ENCODE assay signal across 20 mouse cellular contexts in genomic region chr12:98180235-98180800, GRCm38 (mm10).
A peak's percentile ranks its signal among the peaks of the same experiment; 100 is the strongest.
DNase-seq lines count a peak whose midpoint lies in the region; ATAC-seq and TF ChIP-seq lines count a peak whose summit lies in the region.
"Had no signal": no experiment of that assay in that cellular context is flagged by ENCODE, and none has a peak within 500 bp of the region (broad histone marks: within the 10 kb centered on the region; RNA-seq: fewer than 3 reads in every experiment).

No protein-coding gene starts in this region.

- DNase-seq in cerebellum, postnatal 10 days: peak; percentile 31 to 45
- DNase-seq in cerebellum, adult 8-10 months: no peak
- peak; percentile 13 for DNase-seq in hindbrain, embryonic 11.5 days (ENCODE audit: low spot score)
- DNase-seq in hindbrain, embryonic 14.5 days (ENCODE audit: low spot score): no peak
- no peak for DNase-seq in midbrain, postnatal 0 days (ENCODE audit: low spot score)
- DNase-seq in midbrain, embryonic 14.5 days: no peak
- no peak for DNase-seq in gastrocnemius, adult 18-20 months (ENCODE audit: low spot score)
- DNase-seq: adrenal gland, postnatal 36 days; B cell, adult 2 months; gastrocnemius, postnatal 14 days; lung, postnatal 36 days; spleen, adult 18-20 months had no signal

- H3K4me1 ChIP-seq in hindbrain, embryonic 11.5 days (replicated peaks; ENCODE audit: control insufficient read depth, insufficient read depth, low read length): no peaks in the 10 kb centered on the region; the same call in 1 of the 2 replicates
- H3K4me1 ChIP-seq in hindbrain, embryonic 14.5 days (replicated peaks; ENCODE audit: control insufficient read depth, insufficient read depth, low read length): 0 out of 2 replicates have a peak, but pooled peaks cover 5% of the 10 kb centered on the region
- no peaks in the 10 kb centered on the region for H3K4me1 ChIP-seq in midbrain, postnatal 0 days (ENCODE audit: insufficient read depth, low read length)
- no peaks in the 10 kb centered on the region for H3K4me1 ChIP-seq in midbrain, embryonic 14.5 days (ENCODE audit: control insufficient read depth, insufficient read depth, low read length)

- H3K27me3 ChIP-seq in hindbrain, embryonic 11.5 days (ENCODE audit: control insufficient read depth, insufficient read depth, low read length): no peaks in the 10 kb centered on the region
- H3K27me3 ChIP-seq in hindbrain, embryonic 14.5 days (ENCODE audit: control insufficient read depth, insufficient read depth, low read length): 0 out of 2 replicates have a peak, but pooled peaks cover 3% of the 10 kb centered on the region
- H3K27me3 ChIP-seq in midbrain, postnatal 0 days (ENCODE audit: insufficient read depth, low read length): no peaks in the 10 kb centered on the region
- H3K27me3 ChIP-seq in midbrain, embryonic 14.5 days (ENCODE audit: control insufficient read depth, insufficient read depth, low read length): no peaks in the 10 kb centered on the region
- H3K27me3 ChIP-seq: midbrain, embryonic 15.5 days had no signal

- WGBS in hindbrain, embryonic 11.5 days: 92% methylated on average over 16 of the region's 16 CpGs
- WGBS in hindbrain, embryonic 14.5 days: 94% methylated on average over 16 of the region's 16 CpGs
- 96% methylated on average over 16 of the region's 16 CpGs for WGBS in midbrain, postnatal 0 days
- WGBS in midbrain, embryonic 14.5 days: 96% methylated on average over 16 of the region's 16 CpGs

- H3K4me3 ChIP-seq in hindbrain, embryonic 11.5 days (ENCODE audit: low read depth, low read length): no peak overlapping the region
- no peak overlapping the region for H3K4me3 ChIP-seq in hindbrain, embryonic 14.5 days (replicated peaks; ENCODE audit: low read length)
- H3K4me3 ChIP-seq in midbrain, postnatal 0 days (ENCODE audit: low read depth, low read length): no peak overlapping the region
- H3K4me3 ChIP-seq in midbrain, embryonic 14.5 days (replicated peaks; ENCODE audit: low read depth, low read length): no peak overlapping the region
- H3K4me3 ChIP-seq: forebrain, embryonic 10.5 days; heart, embryonic 13.5 days; limb, embryonic 12.5 days; midbrain, embryonic 15.5 days had no signal

- no peak overlapping the region for H3K4me2 ChIP-seq in hindbrain, embryonic 11.5 days (replicated peaks; ENCODE audit: low read depth, low read length)
- H3K4me2 ChIP-seq in hindbrain, embryonic 14.5 days (replicated peaks): no peak overlapping the region
- no peak overlapping the region for H3K4me2 ChIP-seq in midbrain, postnatal 0 days (ENCODE audit: low read depth, low read length, poor library complexity, severe bottlenecking)
- no peak overlapping the region for H3K4me2 ChIP-seq in midbrain, embryonic 14.5 days (ENCODE audit: low read length)
- H3K4me2 ChIP-seq: heart, embryonic 13.5 days; limb, embryonic 12.5 days; midbrain, embryonic 15.5 days had no signal

- peak; percentile 29 for TF ChIP-seq CTCF in midbrain, postnatal 0 days (IDR thresholded peaks at IDR 0.05)

- no peaks in the 10 kb centered on the region for H3K36me3 ChIP-seq in hindbrain, embryonic 11.5 days (ENCODE audit: control insufficient read depth, insufficient read depth, low read length)
- H3K36me3 ChIP-seq in hindbrain, embryonic 14.5 days (replicated peaks; ENCODE audit: control insufficient read depth, insufficient read depth): no peaks in the 10 kb centered on the region
- H3K36me3 ChIP-seq in midbrain, postnatal 0 days (ENCODE audit: insufficient read depth, low read length): no peaks in the 10 kb centered on the region
- no peaks in the 10 kb centered on the region for H3K36me3 ChIP-seq in midbrain, embryonic 14.5 days (ENCODE audit: control insufficient read depth, insufficient read depth, low read length)
- H3K36me3 ChIP-seq: forebrain, embryonic 10.5 days; heart, embryonic 13.5 days; limb, embryonic 12.5 days; midbrain, embryonic 15.5 days had no signal

- no peak overlapping the region for H3K27ac ChIP-seq in hindbrain, embryonic 11.5 days (ENCODE audit: low read depth, low read length)
- H3K27ac ChIP-seq in hindbrain, embryonic 14.5 days: no peak overlapping the region
- no peak overlapping the region for H3K27ac ChIP-seq in midbrain, postnatal 0 days (ENCODE audit: low read depth, low read length)
- no peak overlapping the region for H3K27ac ChIP-seq in midbrain, embryonic 14.5 days (replicated peaks; ENCODE audit: low read depth, low read length)
- H3K27ac ChIP-seq: forebrain, embryonic 10.5 days; heart, embryonic 13.5 days; limb, embryonic 12.5 days; liver, embryonic 14.5 days; midbrain, embryonic 15.5 days had no signal

- H3K9ac ChIP-seq in hindbrain, embryonic 11.5 days (ENCODE audit: low read depth, low read length): no peak overlapping the region
- no peak overlapping the region for H3K9ac ChIP-seq in hindbrain, embryonic 14.5 days
- H3K9ac ChIP-seq in midbrain, postnatal 0 days (replicated peaks; ENCODE audit: low read length, poor library complexity, severe bottlenecking): no peak overlapping the region
- no peak overlapping the region for H3K9ac ChIP-seq in midbrain, embryonic 14.5 days (replicated peaks; ENCODE audit: low read length)
- H3K9ac ChIP-seq: heart, embryonic 13.5 days; limb, embryonic 12.5 days; liver, embryonic 14.5 days; midbrain, embryonic 15.5 days had no signal

- H3K9me3 ChIP-seq in hindbrain, embryonic 11.5 days (ENCODE audit: control insufficient read depth, low read length): no peaks in the 10 kb centered on the region
- H3K9me3 ChIP-seq in hindbrain, embryonic 14.5 days (ENCODE audit: control insufficient read depth, low read length): no peaks in the 10 kb centered on the region
- H3K9me3 ChIP-seq in midbrain, postnatal 0 days (ENCODE audit: low read length): no peaks in the 10 kb centered on the region
- H3K9me3 ChIP-seq in midbrain, embryonic 14.5 days (ENCODE audit: control insufficient read depth, low read length): no peaks in the 10 kb centered on the region
- H3K9me3 ChIP-seq: forebrain, embryonic 10.5 days; heart, embryonic 13.5 days; limb, embryonic 12.5 days; midbrain, embryonic 15.5 days had no signal

- ATAC-seq in hindbrain, embryonic 11.5 days (ENCODE audit: low FRiP score): no peak
- ATAC-seq in hindbrain, embryonic 14.5 days (ENCODE audit: low FRiP score): no peak
- ATAC-seq in midbrain, postnatal 0 days (ENCODE audit: low FRiP score): no peak
- no peak for ATAC-seq in midbrain, embryonic 14.5 days (ENCODE audit: low FRiP score, low TSS enrichment)
- ATAC-seq in megakaryocyte progenitor cell, adult 5-6 weeks (replicated peaks; ENCODE audit: poor library complexity): 0 out of 2 replicates have a peak, but pooled peaks have one; percentile 23
- ATAC-seq: activated CD4-positive, CD25-positive, alpha-beta regulatory T cell, adult 4 months; intestine, postnatal 0 days; midbrain, embryonic 15.5 days had no signal

Comparison
In these comparisons a context has a peak if more than half of its experiments do, and no peak if none do; other contexts are left out.
1. DNase-seq: peak in cerebellum, postnatal 10 days (2 of 2) and hindbrain, embryonic 11.5 days (single experiment); none in cerebellum, adult 8-10 months (single experiment), hindbrain, embryonic 14.5 days (single experiment), midbrain, postnatal 0 days (single experiment), midbrain, embryonic 14.5 days (single experiment) and gastrocnemius, adult 18-20 months (single experiment).